Mouse (Mus musculus): Measurements from ENCODE around the gene 3110021N24Rik. TPM values are rescaled to one million over a fixed set of nuclear protein-coding genes. Genes with fewer than 3 reads are reported as not detected.

Gene 3110021N24Rik
- polyA plus RNA-seq, 1 experiment from 2014 or later = 1.6 TPM

DNA sequence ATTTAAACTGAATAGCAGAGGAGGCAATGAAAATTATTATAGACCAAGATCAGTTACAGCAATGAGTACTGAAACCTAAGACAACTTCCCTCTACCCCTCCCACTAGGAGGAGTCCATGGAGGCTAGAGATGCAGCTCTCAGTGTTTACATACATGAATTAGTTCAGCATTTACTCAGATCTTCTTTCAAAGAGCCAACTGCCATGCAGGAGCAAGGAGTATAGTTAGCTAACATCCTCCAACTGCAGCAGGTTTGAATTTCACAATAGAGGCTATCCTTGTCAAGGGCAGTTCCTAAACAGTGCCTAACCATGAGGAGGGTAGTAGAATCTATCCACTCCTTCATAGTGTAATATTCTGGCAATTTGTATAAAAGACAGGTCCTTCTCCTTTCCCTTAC is 49.1 kb downstream of the 3110021N24Rik start:
- no peaks in the 10 kb centered on the region for H3K9me3 ChIP-seq (ENCODE audit: low read length)
- TF ChIP-seq EP300 (IDR thresholded peaks at IDR 0.05) (no peak), CTCF (IDR thresholded peaks at IDR 0.05) (no peak)
- H3K4me3 ChIP-seq (ENCODE audit: low read depth, low read length) = no peak overlapping the region
- H3K27me3 ChIP-seq (replicated peaks; ENCODE audit: insufficient read depth, low read length) = no peaks in the 10 kb centered on the region
- H3K36me3 ChIP-seq (ENCODE audit: insufficient read depth, low read length) = no peaks in the 10 kb centered on the region
- no peak for DNase-seq (ENCODE audit: low spot score)
- H3K4me1 ChIP-seq (ENCODE audit: insufficient read depth, low read depth, low read length) = no peaks in the 10 kb centered on the region
- no peak overlapping the region for H3K4me2 ChIP-seq (replicated peaks; ENCODE audit: low read depth, low read length)
- ATAC-seq = no peak
- no peak overlapping the region for H3K27ac ChIP-seq (ENCODE audit: low read length)
- H3K9ac ChIP-seq (replicated peaks; ENCODE audit: low read depth) = no peak overlapping the region

DNA sequence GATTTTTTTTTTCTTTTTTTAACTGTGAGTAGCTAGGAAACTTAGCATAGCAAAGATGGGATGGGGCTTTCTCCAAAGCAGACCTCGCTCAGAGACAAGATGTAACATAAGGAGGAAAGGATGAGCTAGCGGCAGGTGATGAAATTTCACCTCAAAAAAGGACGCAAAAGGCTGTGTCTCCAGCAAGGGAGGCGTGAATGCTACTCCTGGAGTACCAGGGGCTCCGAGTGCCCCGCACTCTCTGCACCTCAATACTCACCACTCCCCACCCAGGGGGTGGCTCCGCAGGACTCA is 60.3 kb downstream of the 3110021N24Rik start:
- Histone ChIP-seq H3K4me2 (replicated peaks; ENCODE audit: low read depth, low read length) (peak overlapping the region; percentile 90), H3K36me3 (ENCODE audit: insufficient read depth, low read length) (no peaks in the 10 kb centered on the region), H3K27me3 (replicated peaks; ENCODE audit: insufficient read depth, low read length) (no peaks in the 10 kb centered on the region), H3K9me3 (ENCODE audit: low read length) (no peaks in the 10 kb centered on the region), H3K9ac (replicated peaks; ENCODE audit: low read depth) (peak overlapping the region; percentile 96), H3K4me3 (ENCODE audit: low read depth, low read length) (peak overlapping the region; percentile 94), H3K27ac (ENCODE audit: low read length) (peak overlapping the region; percentile 97), H3K4me1 (ENCODE audit: insufficient read depth, low read depth, low read length) (no peaks in the 10 kb centered on the region; the same call in 1 of the 2 replicates)
- no peak for TF ChIP-seq CTCF (IDR thresholded peaks at IDR 0.05)
- TF ChIP-seq EP300 (IDR thresholded peaks at IDR 0.05) = no peak
- DNase-seq (ENCODE audit: low spot score) = no peak
- 0% methylated on average over 7 of the region's 7 CpGs for WGBS
- ATAC-seq = no peak

DNA sequence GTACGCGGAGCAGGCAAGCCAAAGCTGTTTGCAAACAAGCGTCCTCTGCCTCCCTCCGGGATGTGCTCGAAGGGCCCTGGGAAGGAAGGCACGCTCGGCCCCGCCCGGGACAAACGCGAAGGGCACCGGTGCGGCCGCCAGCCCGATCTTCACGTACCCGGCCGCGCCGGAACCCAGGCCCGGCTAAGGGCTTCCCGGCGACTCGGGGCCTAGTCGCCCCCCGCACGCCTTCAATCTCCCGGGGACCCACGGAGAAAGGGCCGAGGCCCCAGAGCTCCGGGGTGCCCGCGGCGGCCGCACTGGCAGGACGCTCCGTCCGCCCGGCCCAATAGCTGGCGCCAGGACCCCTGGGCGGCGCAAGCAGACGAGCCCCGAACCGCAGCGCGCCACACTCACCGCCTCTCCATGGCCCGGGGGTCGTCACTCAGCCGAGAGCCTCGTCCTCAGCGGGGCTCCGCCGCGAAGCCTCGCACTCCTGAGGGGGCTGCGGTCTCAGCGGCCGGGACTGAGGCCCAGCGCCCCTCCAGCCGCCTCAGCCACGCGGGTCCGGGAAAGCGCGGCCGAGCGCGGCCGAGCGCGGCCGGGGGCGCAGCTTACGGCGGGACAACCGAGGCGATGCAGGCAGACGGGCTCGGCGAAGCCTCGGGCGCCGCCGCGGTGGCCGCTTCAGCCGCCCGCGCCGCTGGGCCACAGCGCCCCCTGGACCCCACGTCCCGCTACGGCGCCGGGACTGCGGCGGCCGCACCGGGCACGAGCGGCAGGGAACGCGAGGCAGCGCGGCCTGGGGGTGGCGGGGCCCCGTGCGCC is 60.8 kb downstream of the 3110021N24Rik start, which contains the start of gene Zfyve9:
Gene Zfyve9 (minus strand): TSS at position 742 of the 807 bp plus-strand sequence.
- Histone ChIP-seq H3K27ac (ENCODE audit: low read length) (peak within 1 kb of the TSS; percentile 97), H3K27me3 (replicated peaks; ENCODE audit: insufficient read depth, low read length) (no peaks in the 10 kb centered on the region), H3K9me3 (ENCODE audit: low read length) (no peaks in the 10 kb centered on the region), H3K4me3 (ENCODE audit: low read depth, low read length) (peak within 1 kb of the TSS; percentile 94), H3K4me1 (ENCODE audit: insufficient read depth, low read depth, low read length) (no peaks in the 10 kb centered on the region; the same call in 1 of the 2 replicates), H3K36me3 (ENCODE audit: insufficient read depth, low read length) (no peaks in the 10 kb centered on the region), H3K4me2 (replicated peaks; ENCODE audit: low read depth, low read length) (peak within 1 kb of the TSS; percentile 90), H3K9ac (replicated peaks; ENCODE audit: low read depth) (peak within 1 kb of the TSS; percentile 96)
- DNase-seq (ENCODE audit: low spot score) (peak; percentile 89), ATAC-seq (peak; percentile 95)
- 2% methylated on average over 71 of the region's 111 CpGs for WGBS
- no peak for TF ChIP-seq EP300 (IDR thresholded peaks at IDR 0.05)
- TF ChIP-seq CTCF (IDR thresholded peaks at IDR 0.05) = peak; percentile 60

DNA sequence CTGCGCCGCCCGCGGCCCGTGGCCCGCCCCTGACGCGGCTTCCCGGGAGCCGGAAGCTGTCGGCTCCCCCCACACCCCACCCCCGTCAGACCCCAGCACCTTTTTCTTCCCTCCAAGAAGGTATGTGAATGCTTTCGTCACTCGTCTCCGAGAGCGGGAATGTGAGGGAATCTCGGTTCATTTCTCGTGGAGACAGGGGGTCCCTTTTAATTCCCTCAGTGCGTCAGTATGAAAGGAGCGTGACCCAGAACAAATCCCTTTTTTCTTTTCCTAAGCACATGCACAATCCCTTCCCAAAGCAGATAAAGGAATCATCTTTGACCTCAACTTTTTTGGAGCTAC is 61.4 kb downstream of the 3110021N24Rik start:
- Histone ChIP-seq H3K9ac (replicated peaks; ENCODE audit: low read depth) (peak overlapping the region; percentile 96), H3K27ac (ENCODE audit: low read length) (peak overlapping the region; percentile 97), H3K27me3 (replicated peaks; ENCODE audit: insufficient read depth, low read length) (no peaks in the 10 kb centered on the region), H3K4me1 (ENCODE audit: insufficient read depth, low read depth, low read length) (no peaks in the 10 kb centered on the region; the same call in 1 of the 2 replicates), H3K4me2 (replicated peaks; ENCODE audit: low read depth, low read length) (peak overlapping the region; percentile 90), H3K4me3 (ENCODE audit: low read depth, low read length) (peak overlapping the region; percentile 94), H3K36me3 (ENCODE audit: insufficient read depth, low read length) (no peaks in the 10 kb centered on the region), H3K9me3 (ENCODE audit: low read length) (no peaks in the 10 kb centered on the region)
- no peak for DNase-seq (ENCODE audit: low spot score)
- TF ChIP-seq EP300 (IDR thresholded peaks at IDR 0.05) = no peak
- TF ChIP-seq CTCF (IDR thresholded peaks at IDR 0.05) = no peak
- WGBS = under 1% methylated on average over 19 of the region's 20 CpGs
- ATAC-seq = no peak

DNA sequence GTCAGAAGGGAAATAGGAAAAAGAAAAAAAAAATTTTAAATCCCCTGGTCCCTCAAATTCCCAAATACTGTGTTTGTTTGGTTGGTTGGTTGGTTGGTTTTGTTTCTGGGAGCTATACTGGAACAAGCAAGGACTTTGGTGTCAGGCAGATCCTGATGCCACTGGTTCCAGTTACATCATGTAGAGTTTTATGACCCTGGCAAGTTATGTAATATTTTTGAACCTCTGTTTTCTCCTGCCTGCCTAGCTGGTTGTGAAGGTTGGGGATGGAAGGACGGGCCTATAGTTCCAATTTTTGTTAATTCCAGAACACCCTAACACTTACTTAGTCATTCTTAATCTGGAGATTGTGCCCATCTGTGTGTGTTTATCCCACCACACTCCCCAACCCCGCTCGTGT is 62.1 kb downstream of the 3110021N24Rik start:
- DNase-seq (ENCODE audit: low spot score) (peak; percentile 27), ATAC-seq (no peak)
- Histone ChIP-seq H3K9me3 (ENCODE audit: low read length) (no peaks in the 10 kb centered on the region), H3K4me3 (ENCODE audit: low read depth, low read length) (peak overlapping the region; percentile 94; the same call in 1 of the 2 replicates), H3K4me1 (ENCODE audit: insufficient read depth, low read depth, low read length) (no peaks in the 10 kb centered on the region; the same call in 1 of the 2 replicates), H3K36me3 (ENCODE audit: insufficient read depth, low read length) (no peaks in the 10 kb centered on the region), H3K4me2 (replicated peaks; ENCODE audit: low read depth, low read length) (no peak overlapping the region), H3K27me3 (replicated peaks; ENCODE audit: insufficient read depth, low read length) (no peaks in the 10 kb centered on the region), H3K9ac (replicated peaks; ENCODE audit: low read depth) (no peak overlapping the region), H3K27ac (ENCODE audit: low read length) (0 out of 2 replicates have a peak overlapping the region, but pooled peaks have one; percentile 97)
- WGBS = 35% methylated on average over 3 of the region's 3 CpGs
- TF ChIP-seq EP300 (IDR thresholded peaks at IDR 0.05) = no peak
- TF ChIP-seq CTCF (IDR thresholded peaks at IDR 0.05) = no peak

DNA sequence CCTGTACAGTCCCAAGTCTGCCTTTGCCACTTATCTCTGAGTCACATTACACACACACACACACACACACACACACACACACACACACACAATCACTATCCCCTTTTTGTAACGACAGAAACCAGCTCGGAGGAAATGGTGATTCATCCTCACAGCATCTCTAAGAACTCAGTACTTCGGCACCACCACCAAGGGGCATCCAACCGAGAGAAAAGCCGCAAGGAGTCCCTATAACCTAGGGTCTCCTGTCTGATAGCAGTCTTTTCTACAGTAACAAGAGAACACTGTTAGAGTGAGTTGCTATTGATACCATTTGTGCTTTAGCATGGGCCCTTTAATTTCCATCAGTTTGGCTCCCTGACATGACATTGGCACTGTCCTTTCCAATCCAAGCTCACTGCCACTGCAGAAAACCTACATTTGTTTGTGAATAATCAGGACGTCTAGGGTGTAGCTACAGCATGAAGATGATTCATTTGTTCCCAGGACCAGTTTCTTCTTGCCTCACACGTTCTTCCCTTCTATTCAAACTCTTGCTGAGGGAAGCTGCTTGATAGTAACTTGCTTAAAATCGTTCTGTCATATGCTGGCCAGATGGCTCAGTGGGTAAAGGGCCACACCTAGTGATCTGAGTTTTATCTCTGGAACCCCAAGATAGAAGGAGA is 63.1 kb downstream of the 3110021N24Rik start:
- Histone ChIP-seq H3K4me2 (replicated peaks; ENCODE audit: low read depth, low read length) (no peak overlapping the region), H3K9me3 (ENCODE audit: low read length) (no peaks in the 10 kb centered on the region), H3K27me3 (replicated peaks; ENCODE audit: insufficient read depth, low read length) (no peaks in the 10 kb centered on the region), H3K36me3 (ENCODE audit: insufficient read depth, low read length) (no peaks in the 10 kb centered on the region), H3K27ac (ENCODE audit: low read length) (no peak overlapping the region), H3K4me1 (ENCODE audit: insufficient read depth, low read depth, low read length) (no peaks in the 10 kb centered on the region; the same call in 1 of the 2 replicates), H3K9ac (replicated peaks; ENCODE audit: low read depth) (no peak overlapping the region), H3K4me3 (ENCODE audit: low read depth, low read length) (no peak overlapping the region)
- no peak for DNase-seq (ENCODE audit: low spot score)
- 32% methylated on average over 8 of the region's 8 CpGs for WGBS
- no peak for ATAC-seq
- TF ChIP-seq EP300 (IDR thresholded peaks at IDR 0.05) (no peak), CTCF (IDR thresholded peaks at IDR 0.05) (no peak)
